Mouse (Mus musculus): ENCODE results near the gene Limk2. TPM values are rescaled to one million over a fixed set of nuclear protein-coding genes. Genes with fewer than 3 reads are reported as not detected.

Limk2 gene
- total RNA-seq, 2 experiments from 2014 or later, result 12.6 to 16.8 TPM

- ATAC-seq (replicated peaks; ENCODE audit: low FRiP score, poor library complexity, severe bottlenecking), result no peak
Measured at GRCm38 (mm10) chr11:3310789-3311585, 98.0 kb downstream of the Limk2 start.

GRCm38 (mm10) chr11:3309884-3310283, 99.1 kb downstream of the Limk2 start:
- ATAC-seq (replicated peaks; ENCODE audit: low FRiP score, poor library complexity, severe bottlenecking), result no peak

GRCm38 (mm10) chr11:3307875-3308274, 101.1 kb downstream of the Limk2 start:
- no peak for ATAC-seq (replicated peaks; ENCODE audit: low FRiP score, poor library complexity, severe bottlenecking)

GRCm38 (mm10) chr11:3305821-3306220, 103.2 kb downstream of the Limk2 start:
- no peak for ATAC-seq (replicated peaks; ENCODE audit: low FRiP score, poor library complexity, severe bottlenecking)

GRCm38 (mm10) chr11:3302792-3303191, 106.2 kb downstream of the Limk2 start:
- no peak for ATAC-seq (replicated peaks; ENCODE audit: low FRiP score, poor library complexity, severe bottlenecking)

- no peak for ATAC-seq (replicated peaks; ENCODE audit: low FRiP score, poor library complexity, severe bottlenecking)
Measured at GRCm38 (mm10) chr11:3302385-3302784, 106.6 kb downstream of the Limk2 start.

DNA sequence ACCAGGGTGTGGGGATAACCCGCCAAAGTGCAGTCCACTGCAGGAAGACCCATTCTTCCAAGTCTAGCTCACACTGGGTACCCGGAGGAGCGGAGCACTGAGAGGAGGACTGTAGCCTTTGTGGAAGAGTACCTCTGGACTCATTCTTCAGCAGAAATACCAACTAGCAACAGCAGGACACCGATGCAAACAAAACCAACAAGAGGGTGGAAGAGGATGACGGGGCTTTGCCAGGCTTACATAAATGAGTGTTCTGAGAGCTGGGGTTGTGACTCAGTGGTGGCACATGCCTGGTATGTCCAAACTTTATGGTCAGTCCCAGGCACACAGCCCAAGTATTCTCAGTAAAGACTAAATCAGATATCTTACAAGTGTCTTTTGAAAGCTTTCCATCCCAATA, 107.9 kb downstream of the Limk2 start:
- no peak for ATAC-seq (replicated peaks; ENCODE audit: low FRiP score, poor library complexity, severe bottlenecking)

- no peak for ATAC-seq (replicated peaks; ENCODE audit: low FRiP score, poor library complexity, severe bottlenecking)
Measured at GRCm38 (mm10) chr11:3298813-3299185, 110.2 kb downstream of the Limk2 start.

DNA sequence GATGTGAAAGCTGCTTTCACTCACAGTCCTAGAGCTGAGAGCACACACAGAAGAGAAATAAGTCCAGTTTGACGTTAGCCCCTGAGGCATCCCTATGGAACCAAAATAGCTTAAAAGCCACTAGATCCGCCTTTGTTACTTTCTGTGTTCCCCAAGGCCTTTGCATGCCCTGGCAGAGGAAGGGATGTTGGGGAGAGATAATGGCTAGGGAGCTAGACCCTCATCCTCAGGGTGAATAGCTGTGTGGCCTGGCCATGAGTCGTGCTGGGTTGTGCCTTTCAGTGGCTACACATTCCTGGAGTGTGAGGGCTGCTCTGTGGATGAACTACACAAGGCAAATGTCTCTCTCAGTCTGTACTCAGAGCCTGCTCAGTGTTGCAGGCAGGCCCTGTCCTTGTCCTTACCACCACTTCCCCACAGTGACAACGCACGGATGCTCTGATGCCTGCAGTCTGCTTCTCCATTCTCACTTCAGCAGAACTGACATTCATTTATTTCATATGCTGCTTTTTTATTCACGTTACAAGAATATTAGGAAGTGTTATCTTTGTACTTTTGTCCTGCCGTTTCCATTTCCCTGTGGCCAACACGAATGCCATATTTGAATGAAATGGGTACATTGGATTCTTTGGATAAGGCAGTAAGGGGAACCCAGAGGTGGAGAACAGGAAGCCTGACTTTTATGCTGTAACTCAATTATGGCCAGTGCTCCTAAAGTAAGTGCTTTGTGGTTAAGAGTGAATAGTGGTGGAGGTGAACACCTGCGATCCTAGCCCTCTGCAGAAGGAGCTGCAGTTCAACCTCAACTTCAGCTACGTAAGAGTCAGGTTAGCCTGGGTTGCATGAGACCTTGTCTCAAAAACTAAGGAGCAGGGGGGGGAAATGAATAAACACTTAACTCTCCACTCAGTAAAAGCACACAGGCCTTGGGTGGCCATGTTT, 110.8 kb downstream of the Limk2 start:
- ATAC-seq (replicated peaks; ENCODE audit: low FRiP score, poor library complexity, severe bottlenecking), result no peak

DNA sequence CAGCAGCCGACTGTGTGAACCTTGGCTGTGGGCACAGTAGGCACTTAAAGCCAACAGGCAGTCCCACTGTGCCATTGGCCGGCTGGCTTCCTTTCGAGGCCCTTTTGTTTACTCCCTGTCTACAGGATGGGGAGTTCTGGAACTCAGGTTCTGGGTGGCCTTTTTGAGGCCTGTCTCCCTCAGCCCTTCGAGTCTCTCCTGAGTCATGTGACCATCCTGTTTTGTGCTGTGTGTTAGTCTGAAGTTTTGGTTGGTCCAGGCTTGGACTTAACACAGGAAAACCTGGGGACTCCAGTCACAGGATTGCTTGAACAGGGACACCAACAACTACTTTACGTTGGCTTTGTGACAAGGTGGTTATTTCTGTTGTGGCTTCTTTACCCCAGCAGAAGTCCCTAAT, 112.9 kb downstream of the Limk2 start:
- ATAC-seq (replicated peaks; ENCODE audit: low FRiP score, poor library complexity, severe bottlenecking), result no peak

- no peak for ATAC-seq (replicated peaks; ENCODE audit: low FRiP score, poor library complexity, severe bottlenecking)
Measured at GRCm38 (mm10) chr11:3294641-3295040, 114.3 kb downstream of the Limk2 start.

Other genes with a start within 250 kb of the Limk2 start
- gene Sfi1, start 215.7 kb downstream of the Limk2 start, total RNA-seq (2015; ENCODE audit: low replicate concordance), result 0.42 and 0.72 TPM in 2 replicates
- gene Sfi1, start 215.7 kb downstream of the Limk2 start, total RNA-seq (2017; ENCODE audit: low replicate concordance), result 1.1 and 18.9 TPM in 2 replicates
- 111 and 147 TPM in 2 replicates for gene Eif4enif1, start 206.8 kb downstream of the Limk2 start, total RNA-seq (2015; ENCODE audit: low replicate concordance)
- 127 and 128 TPM in 2 replicates for gene Eif4enif1, start 206.8 kb downstream of the Limk2 start, total RNA-seq (2017; ENCODE audit: low replicate concordance)
- 130 and 148 TPM in 2 replicates for gene Drg1, start 142.8 kb downstream of the Limk2 start, total RNA-seq (2015; ENCODE audit: low replicate concordance)
- 91.5 and 154 TPM in 2 replicates for gene Drg1, start 142.8 kb downstream of the Limk2 start, total RNA-seq (2017; ENCODE audit: low replicate concordance)
- gene Patz1, start 120.3 kb downstream of the Limk2 start, total RNA-seq (2015; ENCODE audit: low replicate concordance), result 14.1 and 17.6 TPM in 2 replicates
- 18.2 and 31.6 TPM in 2 replicates for gene Patz1, start 120.3 kb downstream of the Limk2 start, total RNA-seq (2017; ENCODE audit: low replicate concordance)
- 2.1 and 4.3 TPM in 2 replicates for gene Pik3ip1, start 78.8 kb downstream of the Limk2 start, total RNA-seq (2015; ENCODE audit: low replicate concordance)
- gene Pik3ip1, start 78.8 kb downstream of the Limk2 start, total RNA-seq (2017; ENCODE audit: low replicate concordance), result 2.7 and 20.2 TPM in 2 replicates
- 0.72 and 3.4 TPM in 2 replicates for gene Rnf185, start 43.2 kb upstream of the Limk2 start, total RNA-seq (2015; ENCODE audit: low replicate concordance)
- gene Rnf185, start 43.2 kb upstream of the Limk2 start, total RNA-seq (2017; ENCODE audit: low replicate concordance), result 0.23 and 0.77 TPM in 2 replicates
- gene Pla2g3, start 79.1 kb upstream of the Limk2 start, total RNA-seq (2015; ENCODE audit: low replicate concordance), result not detected in 2 replicates
- gene Pla2g3, start 79.1 kb upstream of the Limk2 start, total RNA-seq (2017; ENCODE audit: low replicate concordance), result not detected in 2 replicates
- gene Inpp5j, start 95.6 kb upstream of the Limk2 start, total RNA-seq (2015; ENCODE audit: low replicate concordance), result 1.3 TPM in 1 of 2 replicates, not detected in the other
- not detected in 2 replicates for gene Inpp5j, start 95.6 kb upstream of the Limk2 start, total RNA-seq (2017; ENCODE audit: low replicate concordance)
- 1.8 TPM in 1 of 2 replicates, not detected in the other for gene Selenom, start 105.5 kb upstream of the Limk2 start, total RNA-seq (2015; ENCODE audit: low replicate concordance)
- gene Selenom, start 105.5 kb upstream of the Limk2 start, total RNA-seq (2017; ENCODE audit: low replicate concordance), result 3.3 TPM in 1 of 2 replicates, not detected in the other
- gene Smtn, start 131.4 kb upstream of the Limk2 start, total RNA-seq (2015; ENCODE audit: low replicate concordance), result 6.1 TPM in 1 of 2 replicates, not detected in the other
- gene Smtn, start 131.4 kb upstream of the Limk2 start, total RNA-seq (2017; ENCODE audit: low replicate concordance), result 0.39 and 2.9 TPM in 2 replicates
- gene Morc2a, start 240.0 kb upstream of the Limk2 start, total RNA-seq (2015; ENCODE audit: low replicate concordance), result 5.0 and 15.9 TPM in 2 replicates
- gene Morc2a, start 240.0 kb upstream of the Limk2 start, total RNA-seq (2017; ENCODE audit: low replicate concordance), result 7.2 and 9.3 TPM in 2 replicates

All from erythroid progenitor cell, adult 5-6 weeks (primary cell).